Mouse (Mus musculus) small intestine, adult 2 months (tissue): ENCODE data around the gene Dars.

Experiments
- CTCF ChIP-seq: fragments of 200-500 bp; IDR thresholded peaks from 2 replicates; pipeline ENCODE4 v1.5.1; 2012; ENCODE audit warnings: low read depth, mild to moderate bottlenecking, control low read depth, inconsistent platforms, low read length, moderate library complexity, mixed read lengths; ENCODE audit not compliant: insufficient replicate concordance, insufficient read length; ENCODE audit errors: extremely low read depth
- POLR2A ChIP-seq: fragments of 200-500 bp; IDR thresholded peaks from 2 replicates; pipeline ENCODE4 v1.6.1; 2012; ENCODE audit warnings: low read depth, mild to moderate bottlenecking, control low read depth, inconsistent platforms, low read length, moderate library complexity

DNA sequence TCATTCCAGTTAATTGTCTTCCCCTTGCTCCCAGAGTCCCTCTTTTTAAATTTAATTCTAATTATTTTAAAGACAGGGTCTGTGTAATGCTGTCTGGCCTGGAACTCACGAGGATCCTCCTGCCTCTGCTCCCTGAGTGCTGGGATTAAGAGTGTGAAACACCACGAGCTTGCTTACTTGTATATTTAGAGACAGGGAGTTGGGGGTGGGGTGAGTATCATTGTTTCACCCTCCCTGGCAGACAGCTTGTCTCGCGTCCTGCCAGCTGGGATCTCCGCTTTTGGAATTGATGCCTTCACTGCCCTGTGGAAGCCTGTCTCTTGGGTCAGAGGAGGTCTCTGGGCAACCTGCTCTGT lies 343 bp upstream of the Dars start:
- TF ChIP-seq POLR2A (no peak), CTCF (no peak)
